In genomic region chr5:42932106-42932505, GRCm38 (mm10) we compare ENCODE assay signal across 15 mouse cellular contexts.
DNase-seq lines count a peak whose midpoint lies in the region; ATAC-seq lines count a peak whose summit lies in the region.
"Had no signal": no experiment of that assay in that cellular context is flagged by ENCODE, and none has a peak within 500 bp of the region (broad histone marks: within the 10 kb centered on the region; RNA-seq: fewer than 3 reads in every experiment).

No protein-coding gene starts in this region.

- peak; percentile 24 to 50 for DNase-seq in adrenal gland, adult (ENCODE audit: inconsistent age in 2 of 2, low spot score in 1 of 2)
- DNase-seq in adrenal gland, adult 8-10 months, result no peak
- DNase-seq in adrenal gland, postnatal 10 days, result peak; percentile 12
- DNase-seq in adrenal gland, postnatal 4 days (ENCODE audit: low spot score in 2 of 2), result no peak
- DNase-seq in adrenal gland, postnatal 25 days, result peak; percentile 1
- no peak for DNase-seq in layer of hippocampus, postnatal 14 days (ENCODE audit: low spot score in 2 of 2)
- DNase-seq: cerebellum, adult 11-12 months; cerebellum, adult 2 months; cerebellum, adult 9-10 months; cerebellum, postnatal 10 days; cerebellum, postnatal 25 days; forebrain, postnatal 0 days had no signal

- ATAC-seq in granulocyte monocyte progenitor cell, adult 5-6 weeks (replicated peaks; ENCODE audit: poor library complexity, severe bottlenecking), result no peak
- ATAC-seq: forebrain, embryonic 13.5 days; forebrain, embryonic 15.5 days; forebrain, postnatal 0 days had no signal

Comparison
In these comparisons a context has a peak if more than half of its experiments do, and no peak if none do; other contexts are left out.
1. DNase-seq: peak in adrenal gland, adult (2 of 2), adrenal gland, postnatal 10 days (single experiment) and adrenal gland, postnatal 25 days (single experiment); none in adrenal gland, adult 8-10 months (single experiment), adrenal gland, postnatal 4 days (0 of 2) and layer of hippocampus, postnatal 14 days (0 of 2).